Mouse (Mus musculus): ENCODE results near the gene Rab8b. TPM values are rescaled to one million over a fixed set of nuclear protein-coding genes. Genes with fewer than 3 reads are reported as not detected.
A peak's percentile ranks its signal among the peaks of the same experiment; 100 is the strongest.
"Not testable (repeated sequence)": the region's sequence is repeated elsewhere in the genome, so short reads cannot be mapped to it uniquely, and the experiment has no call there.

Rab8b gene
- polyA plus RNA-seq, 1 experiment from 2014 or later, result 38.2 TPM

DNA sequence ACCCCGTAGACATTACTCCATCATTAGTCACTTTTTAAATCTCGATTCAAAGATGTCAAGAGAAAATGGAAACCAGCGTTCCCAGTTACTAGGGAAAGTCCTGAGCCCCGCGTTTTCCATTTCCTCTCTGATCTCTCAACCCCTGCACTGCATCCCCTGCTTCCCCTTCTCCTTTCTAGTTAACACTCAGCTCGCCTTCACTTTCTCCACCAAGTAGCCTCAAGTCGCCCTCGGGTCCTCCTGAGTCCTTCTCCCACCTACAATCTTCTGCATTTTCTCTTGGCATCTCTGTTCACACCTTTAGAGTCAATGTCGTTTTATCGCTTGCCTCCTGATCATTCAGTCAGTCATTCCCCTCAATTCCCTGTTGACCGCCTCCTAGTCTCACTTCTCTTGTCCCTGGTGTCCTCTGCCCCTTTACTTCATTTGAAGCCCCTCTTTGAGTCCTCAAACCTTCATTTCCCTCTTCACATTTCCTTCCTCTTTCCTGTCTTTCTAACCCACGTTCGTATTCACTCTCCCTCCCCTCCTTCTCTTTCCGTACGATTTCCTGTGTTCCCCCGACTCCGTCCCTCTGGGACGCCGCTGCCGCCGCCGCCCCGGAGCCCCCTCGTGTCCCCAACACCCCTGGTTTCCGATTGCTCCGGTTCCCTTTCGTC lies 686 bp downstream of the Rab8b start:
- H3K9ac ChIP-seq, result peak overlapping the region; percentile 96
- no peaks in the 10 kb centered on the region for H3K27me3 ChIP-seq (ENCODE audit: control insufficient read depth, insufficient read depth, low read length)
- H3K4me3 ChIP-seq (replicated peaks; ENCODE audit: low read length), result peak overlapping the region; percentile 88
- H3K4me2 ChIP-seq (replicated peaks), result peak overlapping the region; percentile 92
- ATAC-seq (ENCODE audit: low FRiP score) (no peak), DNase-seq (ENCODE audit: low spot score) (no peak)
- peak overlapping the region; percentile 95 for H3K27ac ChIP-seq
- peaks cover 6% of the 10 kb centered on the region; the same call in 1 of the 2 replicates for H3K36me3 ChIP-seq (replicated peaks; ENCODE audit: control insufficient read depth, insufficient read depth)
- peaks cover 24% of the 10 kb centered on the region for H3K4me1 ChIP-seq (replicated peaks; ENCODE audit: control insufficient read depth, insufficient read depth, low read length)
- H3K9me3 ChIP-seq (ENCODE audit: control insufficient read depth, low read length), result no peaks in the 10 kb centered on the region
- WGBS, result 4% methylated on average over 27 of the region's 27 CpGs

DNA sequence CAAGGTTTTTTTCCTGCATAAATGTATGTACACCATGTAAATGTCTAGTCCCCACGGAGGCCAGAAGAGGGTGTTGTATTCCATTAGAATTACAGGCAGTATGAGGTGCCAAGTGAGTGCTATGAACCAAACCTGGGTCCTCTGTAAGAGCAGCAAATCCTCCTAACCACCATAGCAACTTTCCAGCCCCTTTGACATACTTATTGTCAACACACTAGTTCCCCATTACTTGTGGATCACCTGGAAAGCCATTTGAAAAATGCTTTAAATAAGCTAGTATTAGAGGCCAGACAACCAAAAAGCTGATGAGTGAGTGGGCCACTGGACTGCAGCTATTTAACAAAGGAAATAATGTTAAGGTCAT lies 1.6 kb downstream of the Rab8b start:
- ATAC-seq (ENCODE audit: low FRiP score), result no peak
- DNase-seq (ENCODE audit: low spot score), result no peak
- peak overlapping the region; percentile 92 for H3K4me2 ChIP-seq (replicated peaks)
- 74% methylated on average over 1 of the region's 1 CpGs for WGBS
- H3K9me3 ChIP-seq (ENCODE audit: control insufficient read depth, low read length), result no peaks in the 10 kb centered on the region
- H3K36me3 ChIP-seq (replicated peaks; ENCODE audit: control insufficient read depth, insufficient read depth), result peaks cover 6% of the 10 kb centered on the region; the same call in 1 of the 2 replicates
- H3K4me3 ChIP-seq (replicated peaks; ENCODE audit: low read length), result peak overlapping the region; percentile 88
- no peak overlapping the region for H3K27ac ChIP-seq
- H3K9ac ChIP-seq, result 0 out of 2 replicates have a peak overlapping the region, but pooled peaks have one; percentile 96
- H3K27me3 ChIP-seq (ENCODE audit: control insufficient read depth, insufficient read depth, low read length), result no peaks in the 10 kb centered on the region
- peaks cover 24% of the 10 kb centered on the region for H3K4me1 ChIP-seq (replicated peaks; ENCODE audit: control insufficient read depth, insufficient read depth, low read length)

DNA sequence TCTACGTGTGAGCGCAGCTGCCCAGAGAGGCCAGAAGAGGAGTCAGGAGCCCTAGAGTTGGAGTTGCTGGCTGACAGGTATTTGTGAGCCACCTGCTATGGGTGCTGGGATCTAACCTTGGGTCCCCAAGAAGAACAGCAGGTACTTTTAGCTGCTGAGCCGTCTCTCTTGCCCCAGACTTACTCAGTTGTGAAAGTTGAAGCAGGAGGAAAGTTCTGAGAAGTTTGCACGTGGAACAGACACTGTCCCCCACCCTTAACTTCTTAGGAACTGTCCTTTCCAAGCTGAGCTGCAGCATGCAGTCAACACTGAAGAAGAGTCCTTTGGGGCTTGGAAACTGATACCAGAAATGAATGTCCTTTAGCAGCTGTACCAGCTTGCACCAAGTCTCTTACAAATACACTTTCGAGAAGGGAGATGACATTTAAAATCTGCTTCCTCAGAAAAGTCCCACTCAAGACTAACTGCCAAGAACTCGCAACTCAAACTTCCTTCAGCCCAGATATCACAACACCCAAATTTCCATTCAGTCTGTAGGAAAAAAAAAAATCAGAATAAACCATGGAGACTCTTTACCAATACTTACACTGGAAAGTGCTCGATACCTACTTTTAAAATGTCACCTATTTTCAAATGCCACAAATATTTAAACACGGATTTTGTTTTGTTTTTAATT lies 2.1 kb downstream of the Rab8b start:
- 95% methylated on average over 8 of the region's 8 CpGs for WGBS
- ATAC-seq (ENCODE audit: low FRiP score), result no peak
- Histone ChIP-seq H3K27me3 (ENCODE audit: control insufficient read depth, insufficient read depth, low read length) (no peaks in the 10 kb centered on the region), H3K9ac (no peak overlapping the region), H3K9me3 (ENCODE audit: control insufficient read depth, low read length) (no peaks in the 10 kb centered on the region), H3K27ac (no peak overlapping the region), H3K36me3 (replicated peaks; ENCODE audit: control insufficient read depth, insufficient read depth) (peaks cover 6% of the 10 kb centered on the region; the same call in 1 of the 2 replicates), H3K4me1 (replicated peaks; ENCODE audit: control insufficient read depth, insufficient read depth, low read length) (peaks cover 30% of the 10 kb centered on the region), H3K4me2 (replicated peaks) (peak overlapping the region; percentile 92; the same call in 1 of the 2 replicates), H3K4me3 (replicated peaks; ENCODE audit: low read length) (no peak overlapping the region)
- DNase-seq (ENCODE audit: low spot score), result no peak

DNA sequence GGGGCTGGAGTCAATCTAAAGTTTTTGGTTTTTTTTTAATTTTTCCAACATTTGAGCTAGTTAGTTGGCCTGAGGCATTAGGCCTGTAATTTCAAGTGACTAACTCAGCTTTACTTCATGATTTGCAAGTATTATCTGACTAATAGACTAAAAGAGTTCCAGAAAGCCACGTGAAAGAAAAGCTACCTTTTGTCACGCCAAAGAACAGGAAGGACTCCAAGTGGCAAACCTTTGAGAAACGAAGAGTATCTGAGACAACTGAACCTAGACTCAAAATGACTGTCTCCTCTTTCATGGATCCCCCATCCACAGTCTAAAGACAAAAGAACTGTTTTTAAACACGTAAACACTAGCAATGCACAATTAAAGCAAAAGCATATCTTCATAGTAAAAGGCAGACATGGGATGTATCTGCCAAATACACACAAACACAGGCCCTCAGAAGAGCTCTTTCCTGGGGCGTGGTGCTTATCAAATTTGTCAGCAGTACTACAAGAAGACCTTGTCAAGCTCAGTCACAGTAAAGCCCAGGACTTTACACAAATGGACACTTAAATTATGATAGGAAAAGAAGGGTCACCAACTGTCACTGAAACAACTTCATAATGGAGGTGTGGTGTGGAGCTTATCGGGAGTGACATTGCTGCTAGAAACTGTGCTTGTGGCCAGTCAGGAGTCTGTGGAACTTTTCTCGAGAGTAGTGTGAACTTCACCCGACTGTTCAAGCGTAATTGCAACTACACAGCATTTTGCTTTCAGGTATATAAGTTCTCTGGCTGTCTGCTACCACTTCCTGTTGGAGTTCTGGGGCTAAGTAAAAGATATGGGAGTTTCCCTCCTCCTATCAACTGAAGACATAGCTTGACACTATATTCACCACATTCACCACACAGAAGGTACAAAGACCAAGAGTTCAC lies 3.4 kb downstream of the Rab8b start:
- WGBS, result 89% methylated on average over 9 of the region's 9 CpGs
- no peak for ATAC-seq (ENCODE audit: low FRiP score)
- H3K4me2 ChIP-seq (replicated peaks), result 0 out of 2 replicates have a peak overlapping the region, but pooled peaks have one; percentile 6

DNA sequence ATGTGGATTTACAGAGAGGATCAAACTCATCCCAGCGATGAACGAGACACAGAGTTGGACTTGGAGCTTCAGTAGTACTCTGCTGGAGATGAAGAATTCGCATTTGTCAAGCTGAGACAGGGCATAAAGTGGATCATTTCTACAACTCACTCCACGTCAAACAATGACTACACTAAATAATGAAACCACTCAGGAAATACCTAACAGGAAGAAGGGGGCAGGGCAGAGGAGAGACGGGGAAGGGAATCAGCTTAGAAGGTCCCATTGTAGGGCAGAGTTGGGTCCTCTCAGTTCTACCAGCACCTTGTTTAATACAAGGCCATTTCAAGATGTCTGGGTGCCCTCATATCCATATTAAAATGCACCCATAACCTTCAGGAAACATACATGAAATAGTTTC lies 4.1 kb downstream of the Rab8b start:
- Histone ChIP-seq H3K4me2 (replicated peaks) (no peak overlapping the region), H3K9me3 (ENCODE audit: control insufficient read depth, low read length) (no peaks in the 10 kb centered on the region), H3K4me1 (replicated peaks; ENCODE audit: control insufficient read depth, insufficient read depth, low read length) (peaks cover 40% of the 10 kb centered on the region), H3K4me3 (replicated peaks; ENCODE audit: low read length) (no peak overlapping the region), H3K27me3 (ENCODE audit: control insufficient read depth, insufficient read depth, low read length) (no peaks in the 10 kb centered on the region), H3K36me3 (replicated peaks; ENCODE audit: control insufficient read depth, insufficient read depth) (peaks cover 6% of the 10 kb centered on the region; the same call in 1 of the 2 replicates), H3K27ac (no peak overlapping the region), H3K9ac (no peak overlapping the region)
- WGBS, result 85% methylated on average over 5 of the region's 5 CpGs
- no peak for ATAC-seq (ENCODE audit: low FRiP score)
- no peak for DNase-seq (ENCODE audit: low spot score)

More for the DNA sequence above, 3.4 kb downstream of the Rab8b start:
- Histone ChIP-seq H3K36me3 (replicated peaks; ENCODE audit: control insufficient read depth, insufficient read depth) (peaks cover 6% of the 10 kb centered on the region; the same call in 1 of the 2 replicates), H3K9ac (no peak overlapping the region), H3K27me3 (ENCODE audit: control insufficient read depth, insufficient read depth, low read length) (no peaks in the 10 kb centered on the region), H3K4me3 (replicated peaks; ENCODE audit: low read length) (no peak overlapping the region), H3K27ac (no peak overlapping the region), H3K9me3 (ENCODE audit: control insufficient read depth, low read length) (no peaks in the 10 kb centered on the region), H3K4me1 (replicated peaks; ENCODE audit: control insufficient read depth, insufficient read depth, low read length) (peaks cover 38% of the 10 kb centered on the region)
- DNase-seq (ENCODE audit: low spot score), result no peak

DNA sequence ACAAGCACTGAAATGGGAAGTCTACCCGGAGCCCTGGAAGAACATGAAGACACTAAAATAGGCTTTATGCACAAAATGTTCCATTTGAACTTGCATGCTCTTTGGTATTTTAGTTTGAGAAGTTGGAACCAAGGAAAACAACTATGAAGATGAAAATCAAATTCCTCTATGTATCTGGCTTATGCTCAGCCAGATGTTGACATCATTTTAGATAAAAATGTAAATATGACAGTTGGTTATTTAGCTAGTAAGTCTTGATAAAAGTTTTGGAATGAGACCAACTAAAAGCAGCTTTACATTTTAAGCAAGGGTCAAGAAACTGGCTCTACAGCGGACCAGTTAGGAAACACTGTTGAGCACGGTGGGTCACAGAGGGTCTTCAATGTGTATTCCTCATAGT lies 4.9 kb downstream of the Rab8b start:
- DNase-seq (ENCODE audit: low spot score) (no peak), ATAC-seq (ENCODE audit: low FRiP score) (no peak)
- no peak overlapping the region for H3K4me2 ChIP-seq (replicated peaks)
- no peaks in the 10 kb centered on the region for H3K27me3 ChIP-seq (ENCODE audit: control insufficient read depth, insufficient read depth, low read length)
- no peak overlapping the region for H3K9ac ChIP-seq
- no peak overlapping the region for H3K4me3 ChIP-seq (replicated peaks; ENCODE audit: low read length)
- peaks cover 40% of the 10 kb centered on the region for H3K4me1 ChIP-seq (replicated peaks; ENCODE audit: control insufficient read depth, insufficient read depth, low read length)
- 95% methylated on average over 3 of the region's 3 CpGs for WGBS
- H3K9me3 ChIP-seq (ENCODE audit: control insufficient read depth, low read length), result no peaks in the 10 kb centered on the region
- H3K27ac ChIP-seq, result no peak overlapping the region
- peaks cover 6% of the 10 kb centered on the region; the same call in 1 of the 2 replicates for H3K36me3 ChIP-seq (replicated peaks; ENCODE audit: control insufficient read depth, insufficient read depth)

DNA sequence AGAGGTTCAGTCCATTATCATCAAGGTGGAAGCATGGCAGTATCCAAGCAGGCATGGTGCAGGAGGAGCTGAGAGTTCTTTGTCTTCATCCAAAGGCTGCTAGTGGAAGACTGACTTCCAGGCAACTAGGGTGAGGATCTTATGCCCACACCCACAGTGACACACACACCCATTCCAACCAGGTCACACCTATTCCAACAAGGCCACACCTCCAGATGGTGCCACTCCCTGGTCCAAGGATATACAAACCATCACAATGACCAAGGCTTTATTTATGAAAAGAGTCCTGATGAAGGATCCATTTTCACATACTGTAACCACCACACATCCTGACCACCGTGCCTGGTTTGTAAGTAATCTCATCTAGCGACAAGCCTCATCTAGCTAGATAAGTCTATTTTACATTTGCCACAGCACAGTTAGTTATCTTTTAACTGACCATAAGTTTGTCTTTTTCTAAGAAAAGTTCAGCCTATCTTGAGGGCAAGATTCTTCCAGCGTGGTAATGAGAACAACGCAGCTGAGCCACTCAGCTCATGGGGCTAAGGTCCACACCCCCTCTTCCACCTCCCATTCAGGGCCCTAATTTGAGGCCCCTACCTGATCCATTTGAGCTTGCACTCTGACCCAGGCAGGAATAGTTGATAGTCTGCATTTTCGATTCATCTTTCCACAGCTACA lies 6.1 kb downstream of the Rab8b start:
- not testable (repeated sequence) for H3K9ac ChIP-seq; DNase-seq (ENCODE audit: low spot score); H3K36me3 ChIP-seq (replicated peaks; ENCODE audit: control insufficient read depth, insufficient read depth); H3K27me3 ChIP-seq (ENCODE audit: control insufficient read depth, insufficient read depth, low read length); H3K4me3 ChIP-seq (replicated peaks; ENCODE audit: low read length); ATAC-seq (ENCODE audit: low FRiP score); H3K9me3 ChIP-seq (ENCODE audit: control insufficient read depth, low read length); H3K4me2 ChIP-seq (replicated peaks); H3K27ac ChIP-seq
- peaks cover 38% of the 10 kb centered on the region for H3K4me1 ChIP-seq (replicated peaks; ENCODE audit: control insufficient read depth, insufficient read depth, low read length)
- WGBS, result 97% methylated on average over 5 of the region's 5 CpGs

DNA sequence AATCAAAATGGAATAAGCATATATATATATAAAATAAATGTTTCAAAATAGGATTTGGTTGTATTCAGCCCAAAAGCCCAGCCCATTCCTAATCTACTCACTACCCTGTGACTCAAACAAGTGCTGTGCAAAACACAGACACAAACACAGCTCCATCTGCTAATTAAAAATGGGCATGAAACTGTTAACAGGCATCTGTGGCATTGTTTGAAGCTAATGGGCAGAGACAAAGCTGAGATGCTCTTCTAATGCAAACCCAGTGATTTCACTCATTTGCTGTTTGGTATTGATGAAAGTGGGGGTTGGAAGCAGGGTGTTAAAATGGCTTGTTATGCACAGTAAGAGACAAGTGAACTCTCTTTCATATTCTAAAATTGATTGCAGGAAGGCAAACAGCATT lies 7.2 kb downstream of the Rab8b start:
- Histone ChIP-seq H3K36me3 (replicated peaks; ENCODE audit: control insufficient read depth, insufficient read depth) (peaks cover 5% of the 10 kb centered on the region; the same call in 1 of the 2 replicates), H3K4me3 (replicated peaks; ENCODE audit: low read length) (no peak overlapping the region), H3K9me3 (ENCODE audit: control insufficient read depth, low read length) (no peaks in the 10 kb centered on the region), H3K9ac (no peak overlapping the region), H3K4me2 (replicated peaks) (no peak overlapping the region), H3K4me1 (replicated peaks; ENCODE audit: control insufficient read depth, insufficient read depth, low read length) (peaks cover 28% of the 10 kb centered on the region), H3K27ac (peak overlapping the region; percentile 76), H3K27me3 (ENCODE audit: control insufficient read depth, insufficient read depth, low read length) (no peaks in the 10 kb centered on the region)
- ATAC-seq (ENCODE audit: low FRiP score) (no peak), DNase-seq (ENCODE audit: low spot score) (no peak)
